Mouse (Mus musculus): Measurements from ENCODE around the gene Ccdc171.
"Not testable (repeated sequence)": the region's sequence is repeated elsewhere in the genome, so short reads cannot be mapped to it uniquely, and the experiment has no call there.

Ccdc171 gene

DNA sequence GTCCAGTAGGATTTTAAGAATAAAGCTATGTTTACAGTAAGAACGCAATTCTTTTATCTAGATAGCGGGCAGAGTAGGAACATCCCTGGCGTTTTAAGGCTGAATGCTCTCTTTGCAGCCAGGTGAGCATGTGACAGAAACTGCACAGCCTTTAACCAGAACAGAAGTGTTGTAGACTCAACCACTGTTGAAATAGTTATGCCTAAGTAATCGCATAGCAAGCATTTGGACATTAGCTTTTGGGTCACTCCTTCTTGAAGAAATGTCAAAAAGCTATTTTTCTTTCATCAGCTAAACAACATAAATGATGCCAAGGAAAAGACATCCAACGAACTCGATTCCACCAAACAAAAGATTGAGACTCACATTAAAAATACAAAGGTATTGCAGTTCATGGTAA lies 131.7 kb downstream of the Ccdc171 start:
- DNase-seq: no peak

DNA sequence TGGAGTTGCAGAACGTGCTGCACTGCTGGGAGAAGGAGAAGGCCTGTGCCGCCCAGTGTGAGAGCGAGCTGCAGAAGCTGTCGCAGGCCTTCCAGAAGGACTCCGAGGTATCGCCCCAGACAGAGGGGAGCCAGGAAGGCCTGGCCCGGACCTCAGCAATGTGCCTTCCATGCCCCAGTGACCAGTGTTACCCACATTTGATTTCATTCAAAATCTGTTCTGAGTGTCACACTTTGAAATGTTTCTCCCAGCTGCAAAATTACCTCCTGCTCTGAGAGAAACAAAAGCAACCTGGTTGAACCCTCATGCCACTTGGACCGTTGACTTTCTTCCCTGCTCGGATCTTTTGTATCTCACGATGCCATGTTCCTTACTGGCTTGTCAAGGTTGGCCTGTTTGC lies 133.1 kb downstream of the Ccdc171 start:
- no peak for DNase-seq

DNA sequence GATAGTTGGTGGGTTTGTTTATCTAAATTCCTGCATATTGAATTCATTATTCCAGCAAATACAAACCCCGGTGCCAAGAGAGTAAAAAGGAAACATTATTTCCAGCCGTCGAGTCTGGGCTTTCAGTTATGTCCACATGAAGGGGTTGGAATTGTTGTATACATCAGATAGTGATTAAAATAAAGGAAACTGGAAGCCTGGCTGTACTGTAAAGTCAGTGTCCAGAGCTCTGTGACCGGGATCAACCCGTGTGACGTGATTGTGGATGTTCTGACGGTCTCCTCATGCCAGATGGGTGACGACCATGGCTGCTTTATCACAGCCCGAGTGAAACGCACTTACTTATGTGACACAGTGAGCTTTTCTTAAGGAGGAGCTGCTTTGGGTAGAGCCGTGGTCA lies 134.1 kb downstream of the Ccdc171 start:
- DNase-seq: no peak

DNA sequence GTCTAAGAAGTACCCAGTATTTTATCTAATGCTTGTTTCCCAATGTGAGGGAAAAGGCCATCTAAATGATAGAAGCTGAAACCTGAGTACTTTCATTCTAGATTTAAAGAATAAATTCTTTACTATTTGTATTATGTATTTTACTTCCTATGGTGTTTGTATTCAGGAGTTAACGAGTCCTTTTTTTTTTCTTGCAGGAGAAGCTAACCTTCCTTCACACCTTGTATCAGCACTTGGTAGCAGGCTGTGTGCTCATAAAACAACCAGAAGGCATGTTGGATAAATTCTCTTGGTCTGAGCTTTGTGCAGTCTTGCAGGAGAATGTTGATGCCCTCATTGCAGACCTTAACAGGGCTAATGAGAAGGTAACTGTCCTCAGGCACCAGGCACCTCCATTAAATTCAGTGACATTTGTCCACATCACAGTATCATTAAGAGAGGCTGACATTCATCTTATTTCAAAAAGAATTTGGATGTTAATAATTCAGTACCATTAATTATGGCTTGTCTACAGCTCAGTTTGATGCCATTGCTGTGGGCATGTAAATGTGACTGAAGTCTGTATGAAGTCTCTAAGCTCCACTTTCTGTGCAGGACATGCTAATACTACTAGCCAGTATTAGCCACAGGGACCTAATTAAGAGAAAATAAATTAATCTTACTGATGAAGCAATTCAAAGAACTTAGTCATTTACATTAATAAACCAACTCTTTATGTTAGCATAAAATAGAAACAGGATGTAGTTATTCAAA lies 136.3 kb downstream of the Ccdc171 start:
- no peak for DNase-seq

DNA sequence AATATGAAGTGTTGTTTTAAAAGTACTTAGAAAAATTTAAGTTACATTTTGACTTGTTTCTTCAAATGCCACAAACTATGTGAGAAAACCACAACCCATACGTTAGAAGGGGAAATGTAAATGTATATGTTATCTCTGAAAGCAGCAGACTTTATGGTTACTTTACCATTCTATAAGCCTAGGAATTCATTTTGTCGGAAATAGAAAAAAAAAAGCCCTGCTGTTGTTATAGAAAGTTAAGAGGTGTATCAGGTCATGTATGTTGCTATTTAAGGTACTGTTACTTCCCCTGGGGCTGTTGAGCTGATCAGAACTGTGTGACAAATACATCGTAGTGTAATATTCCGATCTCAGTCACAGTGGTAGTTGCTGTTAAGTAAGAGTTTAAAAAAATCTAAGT lies 137.0 kb downstream of the Ccdc171 start:
- no peak for DNase-seq

DNA sequence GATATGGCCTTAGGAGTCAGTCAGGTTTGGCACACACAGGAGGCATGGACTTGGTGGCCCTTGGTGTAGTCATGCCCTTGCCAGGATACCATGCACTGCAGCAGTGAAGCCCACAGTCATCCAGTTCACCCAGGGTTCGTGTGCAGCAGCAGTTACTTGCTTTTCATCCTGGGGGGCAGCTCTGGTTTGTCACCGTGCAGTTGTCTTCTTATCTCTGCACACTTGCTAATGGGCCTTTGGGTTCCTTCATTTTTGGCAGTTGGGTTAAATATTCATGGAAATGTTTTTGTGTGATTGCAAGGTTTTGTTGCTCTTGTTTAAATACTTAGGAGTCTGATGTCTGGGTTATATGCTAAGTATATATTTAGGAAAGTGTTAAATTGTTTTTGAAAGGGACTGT lies 144.2 kb downstream of the Ccdc171 start:
- DNase-seq: no peak

DNA sequence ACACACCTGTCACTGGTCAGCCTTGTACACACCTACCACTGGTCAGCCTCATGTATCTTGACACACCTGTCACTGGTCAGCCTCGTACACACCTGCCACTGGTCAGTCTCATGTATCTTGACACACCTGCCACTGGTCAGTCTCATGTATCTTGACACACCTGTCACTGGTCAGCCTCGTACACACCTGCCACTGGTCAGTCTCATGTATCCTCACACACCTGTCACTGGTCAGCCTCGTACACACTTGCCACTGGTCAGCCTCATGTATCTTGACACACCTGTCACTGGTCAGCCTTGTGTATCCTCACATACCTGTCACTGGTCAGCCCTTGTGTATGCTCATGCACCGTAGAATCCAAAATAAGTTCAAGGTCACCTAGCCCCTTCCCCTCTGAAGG lies 150.0 kb downstream of the Ccdc171 start:
- not testable (repeated sequence) for DNase-seq

DNA sequence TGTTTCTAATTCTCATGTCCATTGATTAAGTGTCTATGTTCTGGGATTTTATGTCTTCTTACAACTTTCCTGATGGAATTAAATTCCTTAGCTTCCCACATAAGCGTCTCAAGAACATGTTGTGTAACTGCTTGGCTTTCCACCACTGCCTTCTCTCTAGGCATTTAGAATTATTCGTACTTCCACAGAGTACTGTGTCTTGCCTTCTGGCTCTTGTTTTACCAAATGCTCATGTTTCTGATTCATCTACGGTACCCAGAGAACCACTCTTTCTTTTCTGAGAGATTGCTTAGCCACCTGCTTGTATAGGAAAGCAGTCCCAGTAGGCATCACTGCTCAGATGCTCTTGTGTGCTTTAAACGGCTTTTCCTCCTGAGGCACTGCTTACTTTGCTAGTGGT lies 151.1 kb downstream of the Ccdc171 start:
- DNase-seq: no peak

DNA sequence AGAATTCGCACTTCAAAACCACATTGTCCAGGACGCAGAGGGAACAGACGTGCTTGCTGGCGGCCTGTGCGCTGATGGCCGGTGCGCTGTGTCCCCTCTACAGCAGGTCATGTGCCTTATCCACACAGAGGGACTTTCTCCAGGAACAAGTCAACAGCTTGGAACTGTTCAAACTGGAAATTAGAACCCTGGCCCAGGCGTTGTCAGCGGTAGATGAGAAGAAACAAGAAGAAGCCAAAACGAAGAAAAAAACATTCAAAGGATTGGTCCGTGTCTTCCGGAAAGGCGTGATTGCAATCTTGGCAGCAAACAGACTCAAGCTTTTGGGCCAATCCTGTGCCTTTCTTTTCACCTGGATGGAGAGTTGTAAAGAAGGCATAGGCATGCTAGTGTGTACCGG lies 155.7 kb downstream of the Ccdc171 start:
- DNase-seq: no peak

DNA sequence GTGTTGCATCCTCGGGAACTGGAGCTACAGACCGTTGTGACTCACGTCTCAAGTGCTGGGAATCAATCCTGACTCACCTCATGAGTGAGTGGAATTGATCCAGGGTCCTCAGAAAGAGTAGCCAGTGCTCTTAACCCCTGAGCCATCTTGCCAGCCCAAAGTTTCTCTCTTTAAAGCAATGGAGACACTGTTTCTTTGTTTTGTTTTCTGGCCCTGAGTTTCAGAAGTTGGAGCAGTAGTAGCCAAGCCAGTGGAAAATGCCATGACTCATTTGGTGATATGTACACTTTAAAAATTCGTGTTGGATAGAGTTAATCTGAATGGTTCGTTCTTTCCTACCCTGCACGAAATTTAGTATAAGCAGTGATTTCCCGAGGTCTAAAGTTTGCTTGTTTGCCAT lies 157.5 kb downstream of the Ccdc171 start:
- DNase-seq: no peak

DNA sequence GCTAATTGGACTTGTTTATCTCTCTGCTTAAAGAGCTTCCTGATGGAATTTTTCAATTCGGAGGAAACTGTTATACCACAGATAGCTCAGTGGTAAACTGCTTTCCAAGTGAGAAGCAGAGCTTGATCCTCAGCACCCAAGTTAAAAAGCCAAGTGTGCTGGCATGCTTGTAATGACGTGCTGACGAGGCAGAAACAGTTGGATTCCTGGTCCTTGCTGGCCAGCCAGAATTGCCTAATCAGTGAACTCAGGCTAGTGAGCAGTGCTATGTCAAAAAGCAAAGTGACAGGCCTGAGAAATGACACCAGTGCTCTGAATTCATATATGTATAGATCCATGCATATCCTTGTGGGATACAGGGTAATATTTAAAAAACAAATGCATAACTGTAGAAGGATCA lies 174.8 kb downstream of the Ccdc171 start:
- DNase-seq: no peak

DNA sequence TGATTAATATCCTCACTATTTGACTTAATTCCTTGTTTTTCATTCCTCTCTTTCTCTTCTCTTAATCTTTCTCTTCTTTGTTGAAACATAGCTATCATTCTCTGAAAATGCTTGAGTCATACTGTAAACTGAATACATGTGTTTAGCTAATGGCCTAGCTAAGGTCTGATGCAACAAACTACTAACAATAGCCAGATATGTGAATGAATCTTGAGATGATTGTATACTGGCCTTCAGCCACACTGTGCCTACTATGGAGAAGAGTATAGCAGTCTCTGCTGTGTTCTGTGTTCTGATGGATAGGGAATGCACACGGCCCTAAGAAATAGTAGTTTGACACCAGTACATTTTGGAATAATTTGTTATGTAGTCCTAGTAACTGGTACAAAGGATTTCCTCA lies 191.7 kb downstream of the Ccdc171 start:
- DNase-seq: no peak

DNA sequence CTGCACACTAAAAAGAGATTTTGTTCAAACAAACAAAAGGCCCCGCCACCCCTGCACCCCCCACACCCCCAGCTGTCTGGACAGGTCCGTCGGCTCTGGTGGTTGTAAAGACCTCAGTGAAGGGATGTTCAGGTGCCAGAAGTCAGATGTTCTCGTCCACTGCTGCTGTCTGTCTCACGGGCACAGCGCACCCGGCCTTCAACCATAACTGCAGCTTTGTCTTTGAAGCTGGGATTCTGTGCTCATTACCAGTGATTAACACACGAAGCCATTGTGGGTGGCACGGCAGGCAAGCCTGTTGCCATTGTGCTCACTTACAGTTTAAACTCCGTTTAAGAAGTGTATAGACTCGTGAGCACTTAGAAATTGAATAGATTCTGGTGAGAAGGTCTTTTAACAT lies 194.5 kb downstream of the Ccdc171 start:
- DNase-seq: no peak

DNA sequence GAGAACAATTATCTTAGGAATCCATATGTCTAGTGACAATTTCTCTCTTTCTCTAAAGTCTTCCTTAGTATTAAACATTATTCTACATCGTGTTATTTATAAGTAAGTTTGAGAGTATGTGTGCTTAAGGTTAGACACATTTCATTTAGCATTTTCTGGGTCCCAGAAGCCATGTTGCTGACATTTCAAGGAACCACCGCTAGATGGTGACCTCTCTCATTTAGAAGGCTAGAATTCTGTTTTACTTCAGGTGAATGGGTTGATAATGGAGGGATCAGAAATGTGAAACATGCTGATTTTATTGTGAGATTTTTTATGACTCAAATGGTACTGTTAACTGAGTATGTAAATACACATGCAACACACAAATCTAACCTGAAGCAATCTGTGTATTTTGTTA lies 199.8 kb downstream of the Ccdc171 start:
- peak in 1 of 2 experiments; percentile 29 for DNase-seq

DNA sequence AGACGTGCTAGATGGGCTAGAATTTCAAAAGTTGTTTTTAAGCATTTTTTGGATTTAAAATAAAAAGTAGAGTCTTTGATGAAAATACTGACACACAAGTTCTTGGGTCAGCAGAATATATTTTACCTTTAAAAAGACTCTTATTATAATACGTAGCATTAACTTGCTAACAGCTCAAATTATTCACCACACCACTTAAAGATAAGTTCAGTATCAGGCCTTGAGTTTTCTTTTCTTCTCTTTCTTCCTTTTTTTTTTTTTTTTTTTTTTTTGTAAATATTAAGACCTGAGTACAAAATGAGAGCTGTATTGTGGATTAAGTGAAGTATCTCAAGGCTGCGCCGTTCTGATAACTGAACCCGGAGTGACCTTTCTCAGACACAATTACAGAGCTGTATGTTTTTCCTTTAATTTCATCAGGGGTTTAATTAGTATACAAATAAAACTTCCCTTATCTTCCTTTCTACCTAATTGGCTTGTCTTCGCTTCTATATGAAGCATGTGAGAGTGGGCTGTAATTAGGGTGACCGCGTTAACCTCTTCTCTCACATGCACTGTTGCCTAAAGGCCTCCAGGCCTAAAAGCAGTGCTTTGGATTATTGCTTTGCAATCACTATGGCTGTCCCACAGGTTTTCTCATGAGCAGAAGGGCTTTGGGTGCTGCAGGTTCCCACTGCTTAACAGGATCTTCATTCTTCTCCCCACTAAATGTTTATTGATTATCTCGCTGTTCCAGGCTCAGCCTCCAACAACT lies 214.0 kb downstream of the Ccdc171 start:
- no peak for DNase-seq

DNA sequence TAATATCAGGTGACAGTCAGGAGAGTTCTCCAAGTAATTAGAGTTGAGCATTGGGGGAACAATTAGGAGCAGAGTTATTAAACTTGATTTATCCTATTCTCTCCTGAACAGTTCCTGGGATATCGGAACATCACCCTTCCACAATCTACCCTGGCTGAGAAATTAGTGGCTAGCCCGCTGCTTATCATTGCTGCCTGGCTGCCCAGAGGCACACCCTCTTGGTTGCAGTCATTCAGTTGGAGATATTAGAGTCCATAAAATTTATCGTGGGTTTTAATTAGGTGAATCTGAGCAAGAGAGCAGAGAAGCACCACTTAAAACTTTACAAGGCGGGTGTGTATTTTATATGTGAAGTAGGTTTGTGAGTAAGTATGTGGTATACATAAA lies 214.5 kb downstream of the Ccdc171 start:
- DNase-seq: no peak

DNA sequence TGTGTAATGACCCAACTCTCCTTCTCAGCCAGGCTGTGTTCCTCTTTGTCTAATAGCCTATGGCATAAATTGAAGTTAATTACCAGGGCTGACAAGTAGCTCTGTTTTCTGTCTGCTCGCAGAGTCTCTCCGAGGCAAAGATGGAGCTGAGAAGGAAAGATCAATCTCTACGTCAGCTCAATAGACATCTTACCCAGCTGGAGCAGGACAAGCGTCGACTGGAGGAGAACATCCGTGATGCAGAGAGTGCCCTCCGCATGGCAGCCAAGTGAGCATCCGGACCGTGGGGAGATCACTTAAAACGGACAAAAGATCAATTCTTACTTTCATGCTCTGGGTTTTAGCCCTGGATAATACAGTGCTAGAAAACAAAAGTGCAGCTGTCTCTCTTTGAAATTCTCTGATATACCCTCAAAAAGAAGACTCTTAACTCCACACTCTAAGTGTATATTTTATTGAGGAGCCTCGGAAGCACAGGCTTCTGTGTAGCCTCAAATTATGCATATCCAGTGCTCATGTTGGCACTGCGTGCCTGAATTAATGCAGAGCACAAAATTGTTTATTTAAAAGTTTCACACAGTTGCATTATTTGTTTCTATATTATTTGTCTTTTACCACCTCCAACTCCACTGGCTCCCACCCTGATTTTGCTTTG lies 217.6 kb downstream of the Ccdc171 start:
- DNase-seq: no peak

DNA sequence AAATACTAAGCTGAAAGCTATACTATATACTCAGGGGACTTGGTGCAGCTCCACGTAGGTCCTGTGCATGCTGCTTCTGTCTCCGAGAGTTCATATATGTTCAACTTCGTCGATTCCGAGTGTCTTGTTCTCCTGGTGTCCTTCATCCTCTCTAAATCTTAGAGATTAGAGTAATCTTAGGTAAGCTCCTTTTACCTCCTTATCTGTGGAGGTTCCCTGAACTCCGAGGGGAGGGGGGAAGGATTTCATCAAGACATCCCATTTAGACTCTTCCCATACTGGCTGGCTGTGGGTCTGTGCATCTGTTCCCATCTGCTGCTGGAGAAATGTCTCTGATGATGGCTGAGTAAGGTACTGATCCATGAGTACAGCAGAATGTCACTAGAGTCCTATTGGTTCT lies 249.8 kb downstream of the Ccdc171 start:
- no peak for DNase-seq

DNA sequence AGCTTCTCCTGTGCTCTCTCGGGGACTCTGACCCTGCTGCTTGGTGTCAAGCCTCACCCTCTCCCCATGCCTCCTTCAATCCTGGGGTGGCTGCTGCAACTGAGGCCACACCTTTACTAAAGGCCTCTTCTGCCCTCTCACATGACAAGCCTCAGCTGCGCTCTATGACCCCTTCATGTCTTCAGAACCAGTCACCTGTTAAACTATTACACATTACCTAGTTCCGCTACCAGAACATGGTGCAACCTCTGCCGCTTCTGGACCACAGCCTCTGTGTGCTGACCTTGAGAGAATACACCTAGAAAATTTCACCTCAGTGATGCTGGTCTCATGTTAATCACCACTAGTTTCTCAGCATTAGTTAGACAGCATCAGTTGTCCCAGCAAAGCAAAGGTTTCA lies 254.7 kb downstream of the Ccdc171 start:
- DNase-seq: peak; percentile 4 to 32

DNA sequence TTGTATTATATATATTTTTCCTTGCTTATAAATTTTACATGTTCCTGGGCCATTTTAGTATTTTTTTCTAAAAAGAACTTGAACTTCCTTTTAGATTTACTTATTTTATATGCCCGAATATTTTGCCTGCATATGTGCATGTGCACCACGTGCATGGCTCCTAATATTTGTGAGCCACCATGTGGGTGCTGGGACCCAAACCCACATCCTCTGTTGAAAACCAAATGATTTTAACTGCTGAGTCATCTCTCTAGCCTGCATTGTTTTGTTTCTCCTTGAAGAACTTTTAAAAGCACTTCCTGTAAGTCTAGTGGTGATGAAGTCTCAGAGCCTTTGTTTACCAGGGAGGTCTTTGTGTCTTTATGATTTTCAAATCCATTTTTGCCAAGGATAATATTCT lies 259.8 kb downstream of the Ccdc171 start:
- DNase-seq: no peak

DNA sequence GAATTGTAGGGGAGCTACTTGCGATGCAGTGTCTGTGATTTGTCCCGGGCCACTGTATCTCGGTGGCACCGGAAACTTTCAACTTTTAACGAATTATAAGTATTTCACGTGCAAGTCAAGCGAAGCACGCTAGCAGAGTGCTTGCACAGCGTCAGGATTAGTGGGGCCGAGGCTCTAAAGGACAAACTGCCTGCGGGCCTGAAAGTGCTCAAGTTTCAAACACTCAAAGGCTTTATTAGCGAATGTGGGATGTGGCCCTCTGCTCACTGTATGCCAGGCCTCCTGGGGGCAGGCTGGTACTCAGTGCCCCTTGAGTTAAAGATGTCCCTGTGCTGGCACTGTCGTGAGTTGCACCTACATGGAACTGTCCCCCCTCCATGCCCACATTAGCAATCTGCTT lies 266.5 kb downstream of the Ccdc171 start:
- no peak for DNase-seq

DNA sequence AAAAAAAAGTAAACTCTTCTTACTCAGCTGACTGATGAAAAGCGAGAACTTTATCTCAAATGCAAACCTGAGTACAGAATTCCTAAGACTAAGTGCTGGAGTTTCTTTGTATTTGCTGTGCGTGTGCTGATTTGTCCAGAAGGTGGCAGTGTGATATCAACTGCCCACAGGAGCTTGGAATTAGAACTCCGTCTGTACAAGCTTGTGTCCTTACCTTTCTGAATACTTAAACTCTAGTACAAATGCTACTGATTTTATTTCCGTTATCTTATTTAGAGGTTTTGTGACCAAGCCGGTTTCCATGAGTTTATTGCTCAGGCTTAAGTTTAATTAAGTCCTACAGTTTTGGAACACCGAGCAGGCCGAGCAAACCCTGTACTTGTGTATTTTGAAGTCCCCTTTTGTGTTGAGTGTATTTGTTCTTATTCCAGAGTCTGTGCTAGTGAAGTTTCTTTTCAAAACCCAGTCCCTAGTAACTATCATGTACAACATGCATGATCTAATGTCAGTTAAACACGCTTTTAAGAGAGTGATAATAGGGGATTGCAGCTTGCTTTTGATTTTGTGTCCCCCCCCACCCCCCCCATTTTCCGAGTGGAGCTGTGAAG lies 269.1 kb downstream of the Ccdc171 start:
- DNase-seq: peak; percentile 19 to 55

DNA sequence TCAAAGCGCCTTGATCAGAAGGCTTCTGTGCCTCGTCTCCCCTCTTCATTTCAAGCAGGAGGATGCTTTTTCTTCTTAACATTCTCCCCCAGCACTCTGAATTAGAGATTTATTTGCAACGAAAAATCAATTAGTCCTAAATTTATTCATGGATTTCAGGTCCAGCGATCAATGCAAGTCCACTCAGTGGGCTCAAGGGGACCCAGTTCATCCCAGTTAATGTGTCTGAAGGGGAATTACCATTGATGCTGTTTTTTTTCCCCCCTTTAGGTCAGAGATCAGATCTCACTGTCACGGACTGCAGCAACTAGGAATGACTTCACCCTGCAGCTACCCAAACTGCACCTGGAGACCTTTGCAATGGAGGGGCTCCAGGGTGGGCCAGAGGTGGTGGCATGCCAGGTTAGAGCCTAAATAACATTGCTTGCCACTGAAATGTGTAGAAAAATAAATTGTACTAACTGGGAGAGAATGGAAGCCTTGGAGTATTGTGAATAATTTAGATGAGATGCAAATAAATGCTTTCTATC lies 269.6 kb downstream of the Ccdc171 start:
- no peak for DNase-seq
